Mouse (Mus musculus) testis, adult 2 months (tissue): Measurements from ENCODE around the gene Lrrc26.

ENCODE experiments used
- CTCF ChIP-seq: fragments of 200-500 bp; IDR thresholded peaks from 2 replicates; pipeline ENCODE4 v1.5.1; 2012; ENCODE audit warnings: low read depth, mild to moderate bottlenecking, inconsistent platforms, low read length, moderate library complexity; ENCODE audit not compliant: control insufficient read depth, insufficient read depth, insufficient replicate concordance
- POLR2A ChIP-seq: fragments of 200-500 bp; IDR thresholded peaks from 2 replicates; pipeline ENCODE4 v1.6.1; 2012; ENCODE audit warnings: low read depth, mild to moderate bottlenecking, inconsistent platforms, low read length, moderate library complexity; ENCODE audit not compliant: control insufficient read depth

DNA sequence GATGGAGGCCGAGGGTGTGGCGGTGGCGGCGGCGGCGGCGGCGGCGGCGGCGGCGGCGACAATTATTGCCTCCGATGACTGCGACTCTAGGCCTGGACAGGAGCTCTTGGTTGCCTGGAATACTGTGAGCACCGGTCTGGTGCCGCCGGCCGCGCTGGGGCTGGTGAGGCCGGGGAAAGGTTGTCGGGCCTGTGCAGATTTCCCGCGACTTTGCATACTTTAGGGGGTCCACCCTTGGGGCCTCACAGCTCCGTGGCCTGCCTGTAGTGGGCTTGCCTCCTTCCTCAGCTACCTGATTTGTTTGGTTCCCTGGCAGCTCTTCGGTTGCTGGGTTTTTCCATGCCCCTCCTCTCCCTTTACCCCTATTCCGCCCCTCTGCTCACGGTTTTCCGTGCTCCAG lies 17.2 kb upstream of the Lrrc26 start:
- no peak for TF ChIP-seq CTCF
- TF ChIP-seq POLR2A, result no peak
